Mouse (Mus musculus): ENCODE measurements around the gene Selp.

Selp gene

DNA sequence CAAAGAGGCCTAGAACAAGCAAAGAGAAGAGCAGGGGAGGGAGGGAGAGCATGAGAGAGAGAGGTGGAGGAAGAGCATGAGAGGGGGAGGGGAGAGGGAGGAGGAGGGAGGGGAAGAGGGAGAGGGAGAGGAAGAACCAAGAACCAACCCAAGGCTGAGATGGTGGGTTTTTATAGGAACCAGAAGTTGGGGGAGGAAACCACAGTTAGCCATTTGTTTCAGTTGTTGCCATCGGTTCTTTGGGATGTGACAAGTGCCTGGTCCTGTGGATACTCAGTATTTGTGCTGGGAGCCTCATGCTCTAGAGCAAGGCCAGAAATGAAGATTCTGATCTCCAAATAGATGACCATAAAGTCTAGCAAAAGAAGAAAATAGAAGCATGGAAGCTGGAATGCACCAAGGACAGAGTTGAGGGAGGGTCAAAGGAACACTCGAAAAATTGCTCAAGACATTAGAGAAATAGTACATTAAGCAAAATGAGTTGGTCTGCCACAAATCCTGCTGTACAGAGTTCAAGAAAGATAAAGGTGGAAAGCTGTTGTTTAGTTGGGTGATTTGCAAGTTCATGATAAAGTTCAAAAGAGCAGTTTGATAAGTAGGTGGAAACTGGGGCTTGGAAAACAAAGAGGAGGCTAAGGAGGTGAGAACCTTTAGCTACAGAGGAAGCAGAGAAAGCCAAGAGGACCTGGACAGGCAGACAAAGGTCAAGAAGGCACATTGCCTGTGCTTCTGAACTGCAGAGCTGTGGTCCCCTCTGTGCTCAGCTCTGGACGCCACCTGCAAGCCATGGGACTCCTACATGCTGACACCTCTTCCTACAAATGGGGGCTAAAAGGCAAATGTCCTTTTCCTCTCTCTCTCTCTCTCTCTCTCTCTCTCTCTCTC, 5.1 kb downstream of the Selp start:
- no peak for DNase-seq

DNA sequence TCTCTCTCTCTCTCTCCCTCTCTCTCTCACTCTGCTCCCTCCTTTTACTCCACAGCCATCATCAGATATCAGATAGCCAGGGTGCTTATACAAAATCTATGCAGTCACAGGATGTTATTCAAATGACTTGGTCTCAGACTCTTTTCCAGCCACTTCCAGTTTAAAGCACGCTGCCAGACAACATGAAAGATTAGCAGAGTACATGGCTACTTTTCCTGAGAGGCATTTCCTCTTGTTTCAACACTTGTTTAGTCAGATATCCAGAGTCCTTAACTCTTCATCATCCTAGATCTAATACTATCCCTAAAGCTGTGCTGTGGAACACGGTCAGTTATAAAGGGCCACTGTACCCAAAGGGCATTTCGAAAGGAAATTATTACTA, 5.7 kb downstream of the Selp start:
- no peak for DNase-seq

DNA sequence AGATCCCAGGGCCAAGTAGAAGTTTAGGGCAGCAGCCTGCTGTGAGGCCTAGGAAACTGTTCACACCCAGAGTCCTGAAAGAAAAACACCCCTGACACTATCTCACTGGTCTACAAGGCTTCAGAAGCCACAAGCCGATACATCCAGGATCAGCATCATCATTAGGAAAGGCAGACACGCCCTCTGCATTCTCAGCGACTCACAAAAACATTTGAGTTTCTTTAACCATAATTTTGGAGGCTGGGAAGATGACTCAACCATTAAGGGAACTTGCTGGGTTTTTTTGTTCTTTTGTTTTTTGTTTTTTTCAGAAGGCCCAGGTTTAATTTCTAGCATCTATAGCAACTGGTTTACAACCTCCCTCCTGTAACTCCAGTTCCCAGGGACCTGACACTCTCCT, 8.8 kb downstream of the Selp start:
- DNase-seq, result no peak

DNA sequence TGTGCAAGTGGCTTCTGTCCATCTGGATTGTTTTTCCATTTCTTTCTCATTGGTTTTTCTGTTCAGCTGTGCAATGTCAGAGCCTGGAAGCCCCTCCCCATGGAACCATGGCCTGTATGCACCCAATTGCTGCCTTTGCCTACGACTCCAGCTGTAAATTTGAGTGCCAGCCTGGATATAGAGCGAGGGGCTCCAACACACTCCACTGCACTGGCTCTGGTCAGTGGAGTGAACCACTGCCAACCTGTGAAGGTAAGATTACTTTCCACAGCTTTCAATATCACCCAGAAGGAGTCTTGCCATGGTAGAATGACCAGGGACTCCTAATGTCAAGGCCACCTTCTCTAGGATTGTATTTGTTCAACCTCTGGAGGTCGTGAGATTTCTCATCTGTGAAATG, 14.9 kb downstream of the Selp start:
- no peak for DNase-seq

DNA sequence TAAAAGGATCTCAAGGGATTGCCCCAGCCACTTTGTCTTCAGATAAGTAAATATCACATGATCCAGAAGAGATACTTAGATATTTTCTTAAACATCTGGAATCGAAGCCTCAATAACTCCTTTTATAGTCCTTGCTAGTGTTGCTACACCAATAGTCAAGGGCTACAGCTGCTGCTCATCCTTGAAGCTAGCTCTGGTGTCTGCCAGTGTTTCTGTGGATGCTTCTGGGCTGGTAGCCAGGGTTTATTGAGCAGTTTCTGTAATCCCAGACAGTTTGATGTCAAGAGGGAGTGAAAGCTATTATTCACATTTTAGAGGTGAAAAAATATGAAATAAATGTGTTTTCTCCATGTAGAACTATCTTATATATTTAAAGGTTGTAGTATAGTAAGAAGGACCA, 17.5 kb downstream of the Selp start:
- DNase-seq, result no peak

DNA sequence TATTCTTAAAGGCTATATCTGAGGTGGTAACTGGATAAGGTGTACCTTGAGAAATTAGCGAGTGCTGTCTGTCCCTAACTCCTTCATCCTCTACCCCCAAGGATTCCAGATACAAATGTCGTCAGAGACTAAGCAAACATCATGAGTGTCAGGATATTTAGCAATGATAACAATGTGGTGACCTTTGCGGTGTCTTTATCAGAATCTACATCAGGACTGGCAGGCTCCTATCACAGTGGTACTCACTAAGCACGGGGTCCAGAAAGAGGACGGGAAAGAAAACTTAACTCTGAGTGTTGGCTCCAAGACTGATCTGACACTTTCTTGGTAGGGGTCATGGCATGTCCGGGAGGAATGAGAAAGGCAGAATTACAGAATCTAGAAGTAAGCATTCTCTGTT, 19.0 kb downstream of the Selp start:
- DNase-seq, result no peak

DNA sequence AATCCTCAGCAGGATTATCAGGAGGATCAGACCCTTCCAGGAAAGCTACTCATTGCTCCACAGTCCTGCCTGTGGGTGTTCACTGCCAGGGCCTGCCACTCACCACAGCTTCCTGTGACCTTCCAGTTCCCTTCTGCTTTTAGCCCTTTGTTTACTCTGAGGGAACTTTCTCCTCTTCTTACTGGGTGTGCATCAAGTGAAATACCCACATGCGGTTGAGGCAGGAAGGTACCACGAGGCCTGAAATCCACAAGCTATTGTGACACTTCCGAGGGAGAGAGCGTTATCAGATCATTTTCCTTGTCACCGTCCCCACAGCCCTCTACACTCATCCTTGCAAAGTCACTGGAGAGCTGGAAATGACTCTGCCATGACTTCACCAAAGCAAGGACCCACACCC, 20.3 kb downstream of the Selp start:
- DNase-seq, result no peak

DNA sequence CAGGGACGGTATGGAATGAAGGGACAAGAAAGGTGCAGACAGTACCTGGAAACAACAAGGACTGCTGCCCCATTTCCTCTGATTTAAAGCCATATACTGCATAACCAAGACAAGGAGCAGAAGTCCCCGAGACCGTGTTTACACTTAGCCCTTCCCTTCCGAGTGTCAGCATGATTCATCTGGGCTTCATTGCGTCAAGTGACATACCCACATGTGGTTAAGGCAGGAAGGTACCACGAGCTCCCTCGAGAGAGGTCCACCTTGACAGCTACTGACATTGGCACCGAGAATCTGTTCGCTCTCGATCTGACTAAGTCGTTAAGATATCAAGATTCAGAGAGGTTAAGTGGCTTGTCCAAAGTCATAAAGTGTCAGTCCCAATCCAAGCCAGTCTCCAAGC, 20.9 kb downstream of the Selp start:
- no peak for DNase-seq

DNA sequence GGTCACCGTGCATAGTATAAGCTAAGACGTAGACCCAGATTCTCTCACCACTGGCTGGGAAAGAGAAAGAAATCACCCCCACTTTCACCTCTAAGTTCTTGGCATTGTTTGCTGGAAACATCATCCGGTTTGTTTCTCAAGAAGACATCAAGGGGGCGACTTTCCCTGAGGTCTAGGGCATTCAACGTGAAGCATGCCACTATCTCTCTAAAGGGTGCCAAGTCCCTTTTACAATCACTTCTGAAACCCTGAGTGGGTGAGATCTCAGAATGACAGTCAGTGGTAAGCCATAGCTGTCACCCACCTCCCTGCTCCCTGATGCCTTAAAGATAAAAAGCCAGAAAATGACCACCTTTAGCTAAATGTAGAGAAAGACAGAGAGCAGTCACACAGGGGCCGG, 21.6 kb downstream of the Selp start:
- DNase-seq, result no peak

DNA sequence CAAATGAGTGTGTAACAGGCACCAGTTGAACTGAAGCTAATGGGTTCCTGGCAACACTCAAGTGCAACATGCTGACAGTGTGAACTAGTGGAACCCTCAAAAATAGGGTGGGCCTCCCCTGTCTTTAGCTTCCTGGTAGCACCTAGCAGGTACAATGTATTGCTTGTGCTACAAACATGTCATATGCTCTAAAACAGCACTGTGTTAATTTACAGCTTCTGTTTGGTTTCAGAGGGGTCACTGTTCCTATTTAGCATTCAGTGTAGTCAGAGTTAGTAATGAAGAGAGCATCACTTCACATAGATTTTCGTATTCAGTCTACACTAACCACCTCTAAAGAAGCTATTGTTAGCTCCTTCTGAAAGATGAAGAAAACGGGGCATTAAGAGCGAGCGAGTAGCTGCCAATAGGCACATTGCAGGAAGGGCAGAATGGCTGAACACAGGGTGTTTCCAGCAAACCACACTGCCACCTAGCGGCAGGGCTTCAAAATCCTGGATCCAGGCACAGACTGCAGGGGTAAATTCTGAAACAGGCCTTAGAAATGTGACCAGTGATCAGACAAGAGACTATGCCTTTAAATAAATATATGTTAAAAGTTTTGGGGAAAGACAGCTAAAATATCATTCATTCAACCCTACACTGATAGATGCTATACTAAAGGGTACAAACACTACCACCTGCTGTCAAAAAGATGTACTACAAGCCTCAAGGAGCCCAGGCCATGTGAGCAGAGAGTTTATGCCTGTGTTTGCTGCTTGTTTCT, 23.5 kb downstream of the Selp start:
- peak; percentile 89 for DNase-seq

DNA sequence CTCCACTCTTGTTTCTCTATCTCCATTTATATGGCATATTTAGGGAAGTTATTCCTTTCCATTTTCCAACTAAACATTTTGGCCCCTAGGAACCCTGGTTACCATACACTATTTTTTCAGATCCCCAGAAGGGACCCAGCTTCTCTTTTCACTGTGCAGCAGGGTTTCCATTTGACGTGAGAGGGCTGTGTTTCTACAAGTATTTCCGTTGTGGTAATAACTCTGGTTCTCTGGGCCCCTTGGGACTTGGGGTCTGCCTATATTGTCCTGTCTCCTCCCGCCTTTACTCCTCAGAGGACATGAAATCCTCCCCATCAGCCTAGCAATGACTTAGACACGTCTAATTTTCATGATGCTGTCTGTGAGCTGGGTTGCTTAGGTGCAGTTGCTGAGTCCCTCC, 24.4 kb downstream of the Selp start:
- DNase-seq, result no peak

DNA sequence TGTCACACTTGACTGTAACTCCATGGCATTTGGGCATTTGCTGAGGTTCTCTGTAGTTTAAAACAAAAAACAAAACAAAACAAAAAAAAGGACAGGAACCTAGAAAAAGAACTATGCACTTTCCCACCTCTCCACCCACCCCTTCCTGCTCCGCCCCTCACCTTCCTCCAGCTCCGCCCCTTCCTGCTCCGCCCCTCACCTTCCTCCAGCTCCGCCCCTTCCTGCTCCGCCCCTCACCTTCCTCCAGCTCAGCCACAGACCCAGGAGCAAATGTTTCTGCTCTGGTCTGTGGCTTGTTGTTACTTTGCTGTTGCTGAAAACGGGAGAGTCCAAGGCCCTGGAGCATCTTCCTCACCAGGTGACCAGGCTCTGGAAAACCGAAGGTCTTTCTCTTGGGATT, 34.0 kb downstream of the Selp start:
- DNase-seq, result no peak

DNA sequence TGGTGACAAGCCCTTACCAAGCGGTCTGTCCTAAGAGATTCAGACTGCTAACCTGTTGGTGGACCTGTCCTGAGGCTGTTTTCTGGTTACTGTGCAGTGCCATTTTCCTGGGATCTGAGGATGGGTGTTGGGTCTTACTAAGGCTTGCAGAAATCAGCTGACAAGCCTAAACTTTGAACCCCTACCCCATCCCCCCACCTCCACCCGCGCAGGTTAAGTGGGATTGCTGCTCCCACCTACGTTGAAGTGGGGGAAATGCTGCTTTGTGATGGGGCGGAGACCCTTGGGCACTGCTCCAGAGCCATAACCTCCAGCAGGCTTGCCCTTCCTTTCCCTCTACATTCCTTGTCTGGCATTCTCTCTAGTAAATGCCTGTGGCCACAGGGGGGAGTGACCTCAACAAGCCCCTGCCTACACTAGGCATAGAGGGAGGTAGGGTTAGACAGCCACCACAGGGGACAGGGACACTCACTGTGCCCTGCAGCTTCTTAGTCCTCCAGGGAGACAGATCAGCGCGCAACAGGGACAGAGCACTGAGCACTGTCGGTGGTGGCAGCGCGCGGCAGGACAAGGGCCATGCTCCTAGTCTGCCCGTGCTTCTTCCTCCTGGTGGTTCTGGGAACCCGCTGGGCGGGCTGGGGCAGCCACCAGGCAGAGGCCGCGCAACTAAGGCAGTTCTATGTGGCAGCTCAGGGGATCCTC, 36.5 kb downstream of the Selp start, which contains the start of gene F5:
TSS of gene F5 (plus strand) at position 452 of the 702 bp plus-strand sequence.
- peak; percentile 21 for DNase-seq

DNA sequence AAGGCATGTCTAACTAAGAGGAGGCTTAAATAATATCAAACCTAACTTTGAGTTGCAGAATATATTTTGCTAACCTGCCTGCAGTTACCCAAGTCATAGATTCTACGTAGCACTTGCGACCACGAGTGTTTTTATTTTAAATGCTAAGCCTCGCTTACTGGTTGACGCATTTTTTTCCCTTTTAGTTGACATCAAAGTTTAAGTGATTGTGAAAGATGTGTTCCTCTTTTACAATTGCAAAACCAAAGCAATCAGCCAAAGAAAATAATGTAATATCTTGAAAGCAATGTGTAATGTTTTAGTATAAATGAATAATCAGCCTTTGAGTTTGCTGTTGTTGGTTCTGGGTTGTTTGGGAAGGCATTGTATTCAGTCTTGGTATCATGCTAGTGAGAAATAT, 37.8 kb downstream of the Selp start:
- DNase-seq, result no peak

DNA sequence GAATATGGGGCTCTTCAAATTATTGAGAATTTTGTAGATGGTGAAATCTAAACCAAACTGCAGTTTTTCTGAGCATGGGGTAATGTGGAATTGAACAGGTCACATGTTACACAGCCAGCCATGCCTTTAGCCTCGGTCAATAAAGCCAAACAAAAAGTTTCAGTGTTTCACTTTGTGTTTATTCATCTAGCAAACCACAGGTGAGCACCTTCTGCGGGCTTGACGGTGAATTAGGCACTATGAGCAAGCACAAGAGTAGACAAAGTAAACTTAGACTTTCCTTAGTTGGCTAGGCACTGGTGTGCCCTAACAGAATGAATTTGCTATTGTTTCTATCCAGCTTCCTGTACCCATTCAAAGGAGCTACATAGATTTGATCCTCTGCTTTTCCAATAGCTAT, 39.9 kb downstream of the Selp start:
- DNase-seq, result no peak

DNA sequence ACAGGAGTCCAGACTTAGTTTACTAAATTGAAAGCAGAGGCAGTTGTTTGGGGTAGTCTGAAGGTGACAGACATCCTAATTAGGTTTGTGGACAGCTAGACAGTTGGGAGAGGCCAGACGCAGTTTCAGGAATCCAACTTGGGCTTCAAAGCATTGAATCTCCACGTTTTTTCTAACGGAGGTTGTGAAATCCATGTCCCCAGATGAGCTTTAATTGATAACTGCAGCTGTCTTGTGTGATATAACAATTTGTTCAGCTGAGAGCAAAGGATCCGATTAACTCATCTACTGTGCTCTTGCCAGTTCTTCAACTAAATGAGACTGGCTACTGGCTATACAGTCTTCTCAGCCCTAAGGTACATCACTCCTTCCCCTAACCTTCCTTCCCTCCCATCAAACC, 43.5 kb downstream of the Selp start:
- no peak for DNase-seq

DNA sequence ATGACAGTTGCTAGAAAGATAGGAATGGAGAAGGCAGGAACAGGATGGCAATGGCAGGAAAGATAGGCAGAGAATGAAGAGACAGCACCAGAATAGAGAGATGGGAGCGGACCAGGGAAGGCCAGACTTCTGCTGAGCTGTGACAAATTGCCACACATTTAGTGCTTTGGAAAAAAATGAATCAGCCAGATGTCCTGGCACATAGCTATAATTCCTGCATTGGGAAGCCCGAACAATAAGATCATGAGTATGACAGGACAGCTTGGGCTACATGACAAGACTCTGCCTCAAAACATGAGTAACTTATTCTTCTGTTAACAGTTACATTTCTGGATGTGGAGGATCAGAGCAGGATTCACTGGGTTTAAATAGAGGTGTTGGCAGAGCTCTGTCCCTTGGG, 44.7 kb downstream of the Selp start:
- DNase-seq, result no peak

DNA sequence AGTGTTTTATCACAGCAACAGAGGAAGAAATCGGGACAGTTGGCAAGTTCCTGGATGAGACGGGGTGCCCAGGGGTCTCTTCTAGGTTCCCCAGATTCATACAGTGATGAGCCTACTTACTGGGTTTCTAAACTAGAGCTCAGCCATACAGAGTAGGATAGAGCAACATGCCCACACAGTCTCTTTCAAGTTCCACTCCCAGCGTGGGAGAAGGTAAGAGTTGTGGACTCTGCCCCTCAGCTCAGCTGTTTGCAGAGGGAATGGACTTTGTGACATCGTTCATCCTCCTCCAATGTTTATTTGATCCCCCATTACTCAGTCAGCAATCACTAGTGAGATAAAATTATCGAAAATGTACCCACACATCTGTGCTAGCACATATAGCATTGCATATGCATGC, 47.7 kb downstream of the Selp start:
- DNase-seq, result no peak

DNA sequence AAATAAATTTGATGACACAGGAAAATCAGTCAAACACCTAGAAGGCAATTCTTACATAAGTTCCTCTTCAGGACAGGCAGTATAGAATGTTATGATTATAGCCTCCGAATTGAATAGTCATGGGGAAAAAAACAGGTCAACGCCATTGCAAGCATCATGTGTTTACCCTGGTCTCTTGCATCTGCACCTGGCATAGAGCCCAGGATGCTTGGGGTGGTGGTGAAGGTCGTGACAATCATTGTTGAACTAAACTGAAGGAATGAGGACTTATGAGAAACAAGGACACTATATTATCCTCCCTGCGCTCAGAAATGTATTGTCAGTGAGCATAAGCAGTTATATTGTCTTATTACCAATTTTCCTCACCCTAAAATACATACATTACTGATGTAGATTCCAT, 53.8 kb downstream of the Selp start:
- DNase-seq, result no peak

DNA sequence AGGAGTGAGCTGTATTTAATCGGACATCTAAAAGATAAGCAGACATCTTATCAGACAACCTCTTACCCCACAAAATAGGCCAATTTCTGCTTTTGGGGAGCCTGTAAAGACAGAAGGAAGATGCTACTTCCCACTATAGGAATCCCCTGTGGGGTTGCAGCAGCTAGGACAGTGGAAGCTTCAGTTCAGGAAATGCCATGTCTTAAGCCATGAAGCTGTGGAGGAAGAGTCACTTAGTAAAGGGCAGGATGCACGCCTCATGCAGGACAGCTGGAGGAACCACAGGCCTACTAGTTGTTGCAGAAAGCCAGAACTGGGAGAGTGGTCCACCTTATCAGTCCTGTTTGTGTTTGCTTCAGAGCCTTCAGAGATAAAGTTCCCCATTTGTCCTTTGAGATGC, 55.4 kb downstream of the Selp start:
- DNase-seq, result no peak

DNA sequence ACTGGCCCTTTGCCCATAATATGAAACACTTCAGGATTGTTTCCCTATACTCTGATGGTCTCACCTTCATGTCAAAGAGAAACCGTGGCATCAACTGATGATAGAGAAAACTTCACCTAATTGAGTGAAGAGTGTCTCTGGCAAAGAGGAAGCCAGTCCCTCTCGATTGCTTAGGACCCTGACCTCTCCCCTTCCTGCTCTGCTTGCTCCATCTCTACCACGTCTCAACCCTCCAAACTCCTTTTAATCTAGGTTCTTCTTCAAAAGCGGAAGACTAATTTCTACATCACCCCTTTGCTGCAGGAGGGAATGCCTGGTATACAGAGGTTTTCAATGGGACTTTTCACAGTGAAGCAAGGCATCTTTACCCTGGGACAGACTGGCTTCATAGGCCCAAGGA, 58.1 kb downstream of the Selp start:
- no peak for DNase-seq

DNA sequence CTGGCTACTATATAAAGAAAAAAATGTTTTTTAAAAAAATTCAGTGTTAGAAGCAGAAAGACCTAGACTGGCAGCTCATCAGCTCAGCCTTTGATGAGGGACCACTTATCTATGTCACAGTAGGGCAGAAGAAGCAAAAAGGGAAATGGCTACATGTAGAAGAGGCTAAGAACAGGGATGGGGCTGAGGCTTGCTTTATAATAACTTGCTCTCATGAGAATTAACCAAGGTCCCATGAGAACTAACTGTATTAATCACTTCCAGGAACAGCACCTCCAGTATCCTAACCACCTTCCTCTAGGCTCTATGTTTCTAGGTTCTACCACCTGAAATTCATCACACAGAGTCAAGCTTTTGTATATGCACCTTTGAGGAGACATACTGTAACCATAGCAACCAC, 61.8 kb downstream of the Selp start:
- DNase-seq, result no peak

DNA sequence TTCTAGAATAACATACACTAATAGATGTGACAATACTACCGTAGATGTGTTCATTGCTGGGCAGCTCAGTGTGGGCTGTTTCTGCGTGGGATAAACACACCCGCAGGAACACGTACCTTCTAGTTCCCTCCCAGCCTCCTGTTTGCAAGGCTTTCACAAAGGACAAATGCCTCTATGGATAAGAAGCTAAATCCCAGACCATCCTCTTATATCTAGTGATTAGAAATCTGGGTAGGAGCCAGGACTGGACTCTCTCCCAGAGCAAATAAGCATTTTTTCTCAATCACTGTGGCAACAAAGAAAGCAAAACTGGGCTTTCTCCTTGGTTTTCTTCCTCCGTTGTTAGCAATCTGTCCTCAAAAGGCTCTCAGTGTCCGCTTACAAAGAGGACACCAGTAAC, 63.4 kb downstream of the Selp start:
- no peak for DNase-seq
